Mouse (Mus musculus): ENCODE measurements around the gene Rnf10. TPM values are rescaled to one million over a fixed set of nuclear protein-coding genes. Genes with fewer than 3 reads are reported as not detected.

Gene Rnf10
- total RNA-seq, 2 experiments from 2014 or later: 253 to 265 TPM

DNA sequence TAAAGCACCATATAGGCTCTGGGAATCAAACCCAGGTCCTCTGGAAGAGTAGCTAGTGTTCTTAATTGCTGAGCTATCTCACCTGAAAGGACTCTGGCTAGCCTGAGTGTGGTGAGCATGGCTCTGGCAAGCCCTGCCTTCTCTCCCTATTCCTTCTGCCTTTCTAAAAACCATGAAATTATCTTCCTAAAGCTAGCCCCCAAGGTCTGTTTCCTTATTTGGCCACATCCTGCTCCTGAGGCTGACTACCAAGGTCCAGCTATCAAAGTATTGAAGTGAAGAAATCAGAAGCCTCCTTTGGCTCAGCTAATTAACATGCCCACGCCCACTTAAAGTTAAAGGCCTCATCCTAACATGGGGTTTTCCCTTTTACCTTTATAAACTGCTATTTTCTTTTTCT, 2.1 kb upstream of the Rnf10 start:
- no peak for DNase-seq (ENCODE audit: extremely low spot score in 1 of 2, low spot score in 2 of 2)
- intact Hi-C loops (cut with DNase I): no loop called here
- TF ChIP-seq CTCF (IDR thresholded peaks at IDR 0.05): no peak
- H3K27ac ChIP-seq: no peak overlapping the region
- no peak overlapping the region for H3K4me3 ChIP-seq

DNA sequence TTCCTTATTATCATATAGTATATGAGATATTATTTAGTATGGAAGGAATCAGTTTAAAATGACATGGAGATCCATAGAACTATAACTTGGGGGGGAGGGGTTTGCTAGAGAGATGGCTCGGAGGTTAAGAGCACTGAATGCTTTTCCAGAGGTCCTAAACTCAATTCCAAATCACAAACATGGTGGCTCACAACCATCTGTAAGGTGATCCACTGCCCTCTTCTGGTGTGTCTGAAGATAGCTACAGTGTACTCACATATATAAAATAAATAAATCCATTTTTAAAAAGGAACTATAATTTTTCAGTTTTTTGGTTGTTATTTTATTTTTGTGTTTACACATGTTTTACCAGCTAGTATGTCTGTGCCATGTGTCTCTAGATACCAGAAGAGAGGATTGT, 1.7 kb upstream of the Rnf10 start:
- peak; percentile 36 for TF ChIP-seq CTCF (IDR thresholded peaks at IDR 0.05)
- Histone ChIP-seq H3K4me3 (no peak overlapping the region), H3K27ac (no peak overlapping the region)
- DNase-seq (ENCODE audit: extremely low spot score in 1 of 2, low spot score in 2 of 2): no peak
- intact Hi-C loops (cut with DNase I): no loop called here

DNA sequence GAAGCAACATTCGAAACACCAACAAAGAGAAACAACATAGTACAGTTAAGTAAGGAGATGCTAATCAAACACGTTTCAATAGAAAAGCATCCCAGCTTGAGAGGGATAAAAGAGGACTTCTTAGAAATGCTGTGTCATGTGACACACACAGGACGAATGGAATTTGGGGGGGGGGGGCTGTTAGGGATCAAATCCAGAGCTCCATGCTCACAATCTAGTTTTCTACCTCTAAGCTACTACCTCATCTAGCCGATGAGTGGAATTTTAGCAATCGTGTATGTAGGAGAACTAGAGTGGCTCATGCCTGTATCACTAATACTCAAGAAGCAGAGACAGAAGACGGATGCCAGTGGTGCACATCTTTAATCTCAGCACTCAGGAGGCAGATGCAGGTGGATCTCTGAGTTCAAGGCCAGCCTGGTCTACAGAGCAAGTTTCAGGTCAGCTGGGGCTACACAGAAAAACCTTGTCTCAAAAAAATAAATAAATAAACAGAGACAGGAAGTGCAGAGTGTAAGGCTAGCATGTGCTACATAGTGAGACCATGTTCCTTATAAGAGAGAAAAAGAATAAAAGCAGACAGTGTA, 944 bp upstream of the Rnf10 start:
- no peak for TF ChIP-seq CTCF (IDR thresholded peaks at IDR 0.05)
- intact Hi-C loops (cut with DNase I): no loop called here
- Histone ChIP-seq H3K27ac (no peak overlapping the region), H3K4me3 (no peak overlapping the region)
- DNase-seq (ENCODE audit: extremely low spot score in 1 of 2, low spot score in 2 of 2): no peak

DNA sequence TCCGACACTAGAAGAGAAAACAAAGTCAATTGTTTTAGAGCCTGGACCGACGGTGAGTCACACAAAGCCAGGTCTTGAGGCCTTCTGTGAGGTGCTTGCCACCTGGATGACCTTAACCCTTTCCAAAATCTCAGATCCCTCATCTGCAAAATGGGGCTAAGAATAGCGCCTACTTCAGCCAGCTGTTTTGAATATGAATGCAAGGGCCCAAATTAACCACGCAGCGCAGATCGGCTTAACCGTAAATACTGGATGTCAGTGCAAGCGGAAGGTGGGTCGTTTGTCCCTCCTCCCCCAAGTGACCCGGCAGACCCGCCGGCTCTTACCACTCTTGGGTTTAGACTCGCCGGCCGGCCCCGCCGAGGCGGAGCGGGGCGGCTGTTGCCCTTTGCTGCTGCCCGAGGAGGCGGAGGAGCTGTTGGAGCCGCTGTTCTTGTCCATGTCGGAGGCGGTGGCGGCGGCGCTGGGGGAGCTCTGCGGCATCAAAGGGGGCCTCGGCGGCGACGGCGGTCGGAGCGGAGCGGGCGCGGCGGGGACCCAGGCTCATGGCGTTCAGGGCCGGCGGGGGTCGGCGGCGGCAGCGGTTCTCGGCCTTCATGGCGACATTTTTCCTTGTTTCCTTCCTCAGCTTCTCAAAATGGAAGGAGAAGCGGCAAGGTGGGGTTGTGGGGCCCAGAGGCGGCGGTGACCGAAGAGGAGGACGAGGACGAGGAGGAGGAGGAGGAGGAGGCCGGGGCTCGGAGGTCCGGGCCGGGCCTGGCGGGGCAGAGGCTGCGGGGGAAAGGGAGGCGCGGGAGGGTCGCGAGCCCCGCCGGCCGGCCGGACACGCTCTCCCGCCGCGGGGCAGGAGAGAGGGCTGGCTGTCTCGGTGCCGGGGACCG, 527 bp downstream of the Rnf10 start:
- intact Hi-C loops (cut with DNase I): no loop called here
- DNase-seq (ENCODE audit: extremely low spot score in 1 of 2, low spot score in 2 of 2): peak; percentile 36 to 37

DNA sequence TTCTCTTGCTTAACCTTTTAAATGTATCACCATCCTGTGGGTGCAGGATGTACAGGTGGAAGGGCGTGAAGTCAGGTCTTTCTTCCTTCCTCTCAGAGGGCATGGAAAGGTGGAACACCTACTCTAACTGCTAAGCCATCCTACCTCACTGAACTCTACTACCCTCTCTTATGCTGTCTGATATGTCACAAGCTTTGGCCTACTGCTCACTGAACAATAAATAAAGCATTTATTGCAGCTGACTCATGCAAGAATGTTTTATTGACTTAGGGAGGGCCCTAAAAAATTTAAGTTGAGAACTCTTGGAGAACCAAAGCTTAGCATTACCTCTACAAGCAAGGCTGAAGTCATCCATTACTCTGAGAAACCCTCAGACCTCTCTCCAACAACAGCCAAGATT, 2.7 kb downstream of the Rnf10 start:
- no peak for DNase-seq (ENCODE audit: extremely low spot score in 1 of 2, low spot score in 2 of 2)
- Histone ChIP-seq H3K4me3 (peak overlapping the region; percentile 7; the same call in 1 of the 2 replicates), H3K27ac (no peak overlapping the region)
- no peak for TF ChIP-seq CTCF (IDR thresholded peaks at IDR 0.05)
- intact Hi-C loops (cut with DNase I): loop anchor here (2.0 kb wide), 1 partner anchor 63 kb away; no protein-coding TSS in a partner anchor

More for the DNA sequence above, 527 bp downstream of the Rnf10 start:
- peak overlapping the region; percentile 98 for H3K4me3 ChIP-seq
- TF ChIP-seq CTCF (IDR thresholded peaks at IDR 0.05): no peak
- H3K27ac ChIP-seq: peak overlapping the region; percentile 92

DNA sequence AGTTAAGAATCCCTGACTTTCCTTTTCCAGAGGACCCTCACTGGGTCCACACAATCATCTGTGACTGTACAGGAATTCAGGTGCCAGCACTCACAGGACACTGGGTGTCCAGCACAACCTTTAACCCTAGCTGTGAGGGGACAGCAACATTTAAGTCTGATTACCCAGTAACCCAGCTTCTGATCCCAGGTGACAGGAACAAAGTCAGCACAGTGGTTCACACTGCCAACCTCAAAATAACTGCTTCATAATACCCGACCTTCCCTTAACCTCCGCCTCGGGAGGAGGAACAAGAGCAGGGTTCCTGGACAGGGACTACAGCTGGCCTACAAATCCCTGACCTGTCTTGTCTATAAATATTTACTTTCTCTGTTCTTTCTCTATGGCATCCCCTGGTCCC, 4.4 kb downstream of the Rnf10 start:
- TF ChIP-seq CTCF (IDR thresholded peaks at IDR 0.05): no peak
- Histone ChIP-seq H3K27ac (no peak overlapping the region), H3K4me3 (no peak overlapping the region)
- intact Hi-C loops (cut with DNase I): loop anchor here (2.0 kb wide), 1 partner anchor 61 kb away; no protein-coding TSS in a partner anchor
- no peak for DNase-seq (ENCODE audit: extremely low spot score in 1 of 2, low spot score in 2 of 2)

DNA sequence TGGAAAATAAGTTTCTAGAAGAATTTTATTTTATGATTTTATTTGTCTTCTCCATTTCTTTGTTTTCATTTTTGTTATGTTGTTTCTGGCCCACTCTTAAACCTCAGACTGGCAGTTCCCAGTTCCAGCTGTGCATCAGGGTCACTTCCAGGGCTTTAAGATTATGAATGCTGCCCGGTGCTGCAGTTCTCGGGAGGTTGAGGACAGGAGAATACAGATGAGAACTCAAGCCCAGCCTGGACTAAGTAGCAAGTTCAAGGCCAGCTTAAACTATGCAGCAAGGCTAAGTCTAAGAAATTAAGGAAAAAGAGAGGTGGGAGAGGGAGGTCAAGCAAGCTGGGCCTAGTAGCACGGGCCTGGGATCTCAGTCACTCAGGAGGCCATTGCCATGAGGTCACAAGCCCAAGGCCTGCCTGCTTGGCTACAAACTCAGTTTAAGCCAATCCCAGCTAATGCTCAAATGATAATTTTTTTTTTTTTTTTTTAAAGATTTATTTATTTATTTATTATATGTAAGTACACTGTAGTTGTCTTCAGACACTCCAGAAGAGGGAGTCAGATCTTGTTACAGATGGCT, 5.1 kb downstream of the Rnf10 start:
- no peak for DNase-seq (ENCODE audit: extremely low spot score in 1 of 2, low spot score in 2 of 2)
- intact Hi-C loops (cut with DNase I): loop anchor here (2.0 kb wide), 1 partner anchor 61 kb away; no protein-coding TSS in a partner anchor
- H3K4me3 ChIP-seq: no peak overlapping the region
- no peak overlapping the region for H3K27ac ChIP-seq
- TF ChIP-seq CTCF (IDR thresholded peaks at IDR 0.05): no peak

DNA sequence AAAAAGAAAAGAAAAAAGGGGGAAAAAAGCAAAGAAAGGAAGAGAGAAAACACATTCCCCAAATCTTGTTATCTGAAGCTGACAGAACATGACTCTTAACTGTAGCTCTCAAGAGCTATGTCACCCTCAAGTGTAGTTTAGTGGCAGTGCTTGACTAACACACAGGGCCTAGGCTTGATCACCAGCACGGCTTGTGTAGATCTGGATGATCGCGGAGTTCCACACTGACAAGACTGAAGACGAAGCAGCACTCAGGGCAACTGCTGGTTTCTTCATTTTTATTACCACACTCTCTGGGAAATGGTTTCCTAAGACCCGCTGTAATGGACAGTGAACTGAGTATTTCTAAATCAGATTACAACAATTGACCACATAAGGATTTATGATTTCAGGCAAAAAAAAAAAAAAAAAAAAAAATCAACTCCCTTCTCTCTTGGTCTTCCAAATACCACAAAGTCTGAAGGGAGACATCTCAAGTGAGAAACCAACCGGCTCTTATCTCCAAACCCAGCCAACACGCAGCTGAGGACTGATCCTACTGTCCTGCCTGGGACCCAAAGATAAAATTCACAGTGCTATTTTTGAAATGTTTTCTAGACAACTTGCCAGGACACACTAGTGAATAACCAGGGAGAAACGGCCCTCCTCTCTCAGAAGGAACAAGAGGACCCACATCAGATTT, 5.8 kb downstream of the Rnf10 start:
- Histone ChIP-seq H3K27ac (no peak overlapping the region), H3K4me3 (no peak overlapping the region)
- DNase-seq (ENCODE audit: extremely low spot score in 1 of 2, low spot score in 2 of 2): no peak
- intact Hi-C loops (cut with DNase I): no loop called here
- TF ChIP-seq CTCF (IDR thresholded peaks at IDR 0.05): no peak

DNA sequence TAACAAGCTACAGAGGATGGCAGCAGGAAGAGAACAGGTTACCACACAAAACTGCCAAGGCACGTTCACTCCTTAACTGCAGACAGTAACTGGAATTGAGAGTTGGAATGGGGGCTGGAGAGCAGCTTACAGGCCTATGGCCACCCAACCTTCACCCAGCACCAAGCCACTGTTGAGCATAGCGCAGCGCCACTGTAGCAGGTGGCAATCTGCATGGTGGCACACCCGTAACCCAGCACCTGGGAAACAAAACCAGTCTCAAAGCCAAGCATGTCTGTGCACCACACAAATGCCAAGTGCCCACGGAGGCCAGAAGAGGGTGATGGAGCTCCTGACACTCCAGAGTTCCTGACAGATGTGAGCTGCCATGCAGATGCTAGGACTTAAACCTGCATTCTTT, 6.4 kb downstream of the Rnf10 start:
- H3K27ac ChIP-seq: no peak overlapping the region
- TF ChIP-seq CTCF (IDR thresholded peaks at IDR 0.05): no peak
- DNase-seq (ENCODE audit: extremely low spot score in 1 of 2, low spot score in 2 of 2): no peak
- H3K4me3 ChIP-seq: no peak overlapping the region
- intact Hi-C loops (cut with DNase I): no loop called here

DNA sequence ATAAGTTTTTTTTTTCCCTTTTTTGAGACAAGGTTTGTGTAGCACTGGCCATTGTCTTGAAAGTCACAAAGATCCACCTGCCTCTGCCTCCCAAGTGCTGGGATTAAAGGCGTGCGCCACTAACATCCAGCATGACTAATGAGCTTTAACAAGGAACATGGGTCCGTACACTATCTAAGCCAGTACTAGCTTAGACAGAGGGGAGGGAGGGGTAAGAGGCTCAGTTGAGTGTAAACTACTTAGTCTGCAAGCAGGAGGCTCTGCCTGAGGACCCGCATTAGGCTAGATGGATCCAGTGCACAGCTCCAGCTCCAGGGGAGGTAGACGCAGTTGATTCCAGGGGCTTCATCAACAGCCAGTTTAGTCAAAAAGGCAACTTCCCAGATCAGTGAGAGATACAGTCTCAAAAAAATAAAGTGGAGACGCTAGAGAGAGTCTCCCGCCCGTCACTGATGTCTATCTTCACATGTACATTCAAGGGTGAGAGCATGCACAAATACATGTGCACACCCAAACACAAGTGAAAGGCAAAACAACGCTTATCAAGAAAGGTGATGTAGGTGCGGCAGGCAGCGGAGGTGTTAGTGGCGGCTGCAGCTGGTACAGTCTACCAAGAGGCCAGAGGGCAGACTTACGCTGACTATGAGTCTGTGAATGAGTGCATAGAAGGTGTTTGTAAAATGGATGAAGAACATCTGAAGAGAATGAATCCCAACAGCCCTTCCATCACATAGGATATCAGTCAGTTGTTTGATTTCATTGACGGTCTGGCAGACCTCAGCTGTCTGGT, 10.0 kb downstream of the Rnf10 start:
- Histone ChIP-seq H3K27ac (no peak overlapping the region), H3K4me3 (no peak overlapping the region)
- intact Hi-C loops (cut with DNase I): loop anchor here (2.0 kb wide), 1 partner anchor 16 kb away; no protein-coding TSS in a partner anchor
- TF ChIP-seq CTCF (IDR thresholded peaks at IDR 0.05): no peak
- no peak for DNase-seq (ENCODE audit: extremely low spot score in 1 of 2, low spot score in 2 of 2)

DNA sequence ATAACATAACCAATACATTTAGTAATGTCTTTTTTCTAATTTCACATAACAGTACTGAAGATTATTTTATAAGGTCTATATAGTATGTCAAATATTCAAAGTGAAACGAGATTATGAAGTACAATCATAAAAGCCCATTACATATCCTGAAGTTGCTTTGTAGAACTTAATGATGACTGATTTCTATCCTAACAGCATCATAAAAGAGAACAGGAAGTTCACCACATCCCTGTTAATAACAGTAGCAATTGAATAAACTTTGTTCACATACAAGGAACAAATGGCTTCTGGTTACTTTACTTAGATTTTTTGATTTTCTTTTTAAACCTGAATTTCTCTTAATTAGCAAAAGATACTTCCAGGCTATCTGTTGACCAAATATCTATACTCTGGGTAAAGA, 10.8 kb downstream of the Rnf10 start:
- intact Hi-C loops (cut with DNase I): loop anchor here (2.0 kb wide), 1 partner anchor 15 kb away; no protein-coding TSS in a partner anchor
- H3K27ac ChIP-seq: no peak overlapping the region
- H3K4me3 ChIP-seq: no peak overlapping the region
- DNase-seq (ENCODE audit: extremely low spot score in 1 of 2, low spot score in 2 of 2): no peak
- no peak for TF ChIP-seq CTCF (IDR thresholded peaks at IDR 0.05)
